Mouse (Mus musculus) ovary, postnatal 10 days (tissue): ENCODE measurements at regions not wholly inside any gene's neighbourhood (a gene's known extent, or its start where the extent isn't known, plus 50 kb on each side); places are given as distances from the start of the nearest gene placed in this dataset.

ENCODE experiments used
- DNase-seq: peaks from one replicate; pipeline ENCODE4 v3.0.0; 2022; ENCODE audit warnings: low spot score

DNA sequence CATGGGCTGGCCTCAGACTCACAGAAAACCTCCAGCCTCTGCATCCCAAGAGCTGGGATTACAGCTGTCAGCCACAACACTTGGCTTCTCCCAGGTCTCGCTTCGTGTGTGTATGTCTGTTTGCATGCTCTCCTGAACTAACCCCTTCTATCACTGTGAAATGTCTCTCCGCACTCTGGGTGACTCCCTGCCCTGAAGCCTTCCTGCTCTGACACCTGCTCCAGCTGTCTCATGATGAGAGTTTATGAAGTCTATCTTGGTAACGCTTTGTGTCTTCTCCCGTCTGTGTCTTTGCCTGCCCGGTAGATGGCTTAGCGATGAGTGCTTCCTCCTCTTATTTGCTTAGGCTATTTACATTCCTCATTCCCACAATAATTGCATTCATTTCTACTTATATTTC is 133.0 kb downstream of the Ndufa10 start:
- DNase-seq = no peak

GRCm38 (mm10) chr1:92338589-92338988 is 135.1 kb downstream of the Ndufa10 start:
- DNase-seq = no peak

DNA sequence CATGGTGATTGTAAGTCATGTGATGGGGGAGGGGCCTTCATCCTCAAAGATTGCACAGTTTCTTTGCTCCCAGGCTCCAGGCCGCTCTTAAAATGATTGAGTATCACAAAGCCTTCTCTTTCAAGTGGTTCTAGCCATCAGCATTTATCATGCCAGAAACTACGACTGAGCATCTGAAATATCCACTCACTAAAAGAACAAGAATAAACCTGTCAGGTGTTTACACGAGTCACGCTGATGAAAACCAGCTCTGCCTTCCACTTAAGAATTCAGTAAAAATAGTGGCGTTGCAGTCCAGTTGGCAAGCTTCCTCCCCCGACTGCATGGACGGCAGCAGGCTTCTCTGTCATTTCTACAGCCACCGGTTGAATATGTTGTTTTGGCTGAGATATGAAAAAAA is 136.2 kb downstream of the Ndufa10 start:
- DNase-seq = no peak

- no peak for DNase-seq
These were observed 136.7 kb upstream of the Hdac4 start for GRCm38 (mm10) chr1:92332248-92332584.

DNA sequence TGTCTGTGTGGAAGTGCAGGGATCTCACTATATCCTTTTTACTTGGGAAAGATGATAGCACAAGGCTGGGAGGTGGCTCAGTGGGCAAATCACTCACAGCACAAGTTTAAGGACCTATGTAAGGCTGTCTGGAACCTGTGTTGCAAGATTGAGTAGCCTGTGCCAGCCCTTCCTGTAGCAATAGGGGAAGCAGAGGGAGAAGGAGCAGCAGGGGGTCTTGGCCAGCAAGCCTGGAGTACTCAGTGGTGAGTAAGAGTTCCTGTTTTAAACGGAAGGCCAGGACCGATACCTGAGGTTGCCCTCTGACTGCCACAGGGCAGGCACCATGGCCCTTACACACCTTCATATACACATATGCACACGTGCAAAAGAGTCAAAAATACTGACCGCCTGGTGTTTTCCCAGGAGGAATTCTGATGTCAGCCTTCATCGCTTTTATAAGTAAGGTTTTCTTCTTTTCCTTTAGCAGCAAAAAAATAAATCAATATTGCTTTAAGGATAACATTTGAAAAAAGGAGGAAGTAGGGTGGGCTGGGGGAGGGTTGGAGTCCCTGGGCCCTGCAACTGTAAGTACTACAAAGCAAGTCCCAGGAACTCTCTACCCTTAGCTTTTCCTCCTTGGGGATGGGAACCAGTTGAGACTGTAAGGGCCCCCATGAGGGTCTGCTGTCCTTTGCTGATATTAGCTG is 136.2 kb upstream of the Hdac4 start:
- no peak for DNase-seq

DNA sequence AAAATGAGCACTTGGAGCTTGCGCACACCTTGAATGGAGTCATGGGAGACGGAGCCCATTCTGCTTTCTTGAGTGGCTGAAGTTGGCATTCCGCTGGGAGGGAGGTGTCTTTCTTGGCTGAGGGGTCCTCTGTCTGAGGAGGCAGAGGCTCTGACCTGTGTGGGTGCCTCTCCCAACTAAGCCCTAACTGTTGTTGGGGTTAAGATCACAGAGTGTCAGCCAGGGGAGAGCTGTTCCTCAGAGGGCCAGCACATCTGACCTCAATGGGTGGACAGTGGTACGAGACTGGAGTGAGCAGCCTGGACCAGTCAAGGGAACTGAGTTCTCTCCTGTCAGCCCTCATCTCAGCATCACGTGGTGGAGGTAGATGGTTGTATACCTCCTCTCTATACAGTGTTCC is 134.7 kb upstream of the Hdac4 start:
- no peak for DNase-seq

DNA sequence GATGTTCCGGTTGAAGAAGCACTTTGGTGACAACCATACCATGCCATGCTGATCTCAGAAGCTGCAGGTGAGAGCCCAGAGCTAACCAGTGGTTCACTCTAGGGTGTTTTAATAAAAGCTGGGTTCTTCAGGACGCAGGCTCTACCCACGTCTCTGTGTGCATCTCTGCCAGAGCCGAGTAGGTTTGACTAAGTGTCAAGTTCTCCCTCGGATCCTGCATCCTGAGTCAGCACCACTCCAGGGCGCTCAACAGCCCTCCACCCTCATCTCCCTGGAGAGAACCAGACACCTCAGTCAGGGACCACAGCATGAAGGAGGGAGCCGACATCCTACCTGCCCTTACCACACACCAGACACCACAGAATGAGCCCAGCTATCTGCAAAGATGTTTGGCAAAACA is 134.0 kb upstream of the Hdac4 start:
- DNase-seq = no peak

DNA sequence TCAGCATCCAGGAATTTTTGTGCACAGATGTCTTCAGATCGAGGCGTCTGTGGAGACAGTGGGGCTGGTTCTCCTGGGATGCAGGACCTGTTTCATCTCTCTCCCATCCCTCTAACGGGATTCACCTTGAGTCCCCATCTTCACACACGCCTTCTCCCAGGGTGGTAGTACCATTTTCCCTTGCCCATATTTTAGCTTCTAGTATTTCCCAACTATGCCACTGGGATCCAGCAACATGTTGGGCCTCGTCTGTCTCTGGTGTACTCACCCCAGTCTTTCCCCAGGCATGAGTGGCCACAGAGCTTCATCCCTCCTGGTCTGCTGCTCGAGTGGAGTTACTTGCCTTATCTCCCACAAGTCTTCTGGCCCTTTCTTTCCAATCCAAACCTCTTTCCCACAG is 131.6 kb upstream of the Hdac4 start:
- no peak for DNase-seq

GRCm38 (mm10) chr1:92325281-92325680 is 129.8 kb upstream of the Hdac4 start:
- DNase-seq = no peak

- no peak for DNase-seq
These were observed 128.8 kb upstream of the Hdac4 start for GRCm38 (mm10) chr1:92324091-92324950.

GRCm38 (mm10) chr1:92317131-92317530 is 121.6 kb upstream of the Hdac4 start:
- DNase-seq = no peak

GRCm38 (mm10) chr1:92316191-92316723 is 120.8 kb upstream of the Hdac4 start:
- no peak for DNase-seq

DNA sequence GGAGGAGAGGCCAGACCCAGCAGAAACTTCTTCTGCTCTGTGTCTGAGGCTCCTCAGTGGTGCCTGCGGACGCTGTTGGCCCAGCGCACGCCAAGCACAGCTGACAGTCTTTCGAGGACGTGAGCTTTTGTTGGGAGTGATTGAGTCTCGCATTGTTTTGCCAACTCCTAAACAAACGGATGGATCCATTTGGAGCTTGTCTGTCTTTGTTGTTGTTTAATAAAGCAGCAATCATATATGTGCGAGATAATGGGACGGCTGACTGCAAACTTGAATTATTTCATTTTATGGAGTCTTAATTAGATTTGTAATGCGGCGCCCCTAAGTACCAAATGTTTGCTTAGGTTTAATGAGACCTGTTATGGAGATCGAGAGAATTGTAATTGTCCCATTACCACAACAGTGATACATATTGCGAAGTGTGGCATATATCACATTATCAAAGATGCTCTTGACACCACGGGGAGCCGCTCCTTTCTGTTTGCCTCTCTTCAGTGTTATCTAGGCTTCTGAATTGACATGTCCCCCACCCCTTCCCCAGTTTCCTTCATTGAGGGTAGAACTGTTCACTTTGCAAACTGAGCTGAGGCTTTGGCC is 117.6 kb upstream of the Hdac4 start:
- no peak for DNase-seq

DNA sequence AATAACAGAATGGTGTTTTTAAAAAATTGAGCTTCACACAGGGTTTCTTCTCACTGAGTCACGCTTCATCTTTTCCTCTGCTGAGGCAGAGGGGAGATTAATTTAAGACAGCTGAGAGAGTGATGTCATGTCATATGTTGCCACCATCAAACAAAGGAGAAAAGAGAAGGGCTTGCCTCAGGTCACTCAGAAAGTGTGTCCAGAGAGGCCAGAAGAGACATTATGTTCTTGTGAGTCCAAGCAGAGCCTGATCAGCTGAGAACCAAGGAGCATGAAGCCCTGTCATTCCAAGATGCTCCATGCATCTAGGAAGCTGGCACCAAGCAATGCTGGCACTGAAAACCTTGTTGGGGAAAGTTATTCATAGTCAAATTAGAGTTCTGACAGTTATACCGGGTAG is 114.4 kb upstream of the Hdac4 start:
- no peak for DNase-seq

DNA sequence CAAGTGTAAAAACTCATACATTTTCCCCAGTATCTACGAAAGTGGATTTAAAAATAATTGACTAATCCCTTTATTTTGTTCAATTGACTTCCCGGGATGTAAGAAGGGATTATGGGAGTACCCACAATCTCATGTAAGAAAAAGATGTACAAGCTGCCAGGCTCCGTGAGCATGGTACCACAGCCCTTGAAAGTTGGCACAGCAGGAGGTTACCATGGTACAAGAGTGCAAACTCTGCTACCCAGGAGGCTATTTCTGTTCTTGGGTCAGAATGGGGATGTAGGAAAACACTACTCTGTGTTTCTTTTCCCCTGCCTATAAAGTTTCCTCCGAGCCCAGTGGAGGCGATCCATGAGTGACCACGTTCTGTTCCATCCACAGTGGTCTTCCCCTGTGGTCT is 113.9 kb upstream of the Hdac4 start:
- DNase-seq = no peak

- DNase-seq = no peak
These were observed 113.0 kb upstream of the Hdac4 start for GRCm38 (mm10) chr1:92308537-92308936.

- DNase-seq = no peak
These were observed 110.5 kb upstream of the Hdac4 start for GRCm38 (mm10) chr1:92306042-92306441.

- DNase-seq = no peak
These were observed 103.5 kb upstream of the Hdac4 start for GRCm38 (mm10) chr1:92299041-92299440.

DNA sequence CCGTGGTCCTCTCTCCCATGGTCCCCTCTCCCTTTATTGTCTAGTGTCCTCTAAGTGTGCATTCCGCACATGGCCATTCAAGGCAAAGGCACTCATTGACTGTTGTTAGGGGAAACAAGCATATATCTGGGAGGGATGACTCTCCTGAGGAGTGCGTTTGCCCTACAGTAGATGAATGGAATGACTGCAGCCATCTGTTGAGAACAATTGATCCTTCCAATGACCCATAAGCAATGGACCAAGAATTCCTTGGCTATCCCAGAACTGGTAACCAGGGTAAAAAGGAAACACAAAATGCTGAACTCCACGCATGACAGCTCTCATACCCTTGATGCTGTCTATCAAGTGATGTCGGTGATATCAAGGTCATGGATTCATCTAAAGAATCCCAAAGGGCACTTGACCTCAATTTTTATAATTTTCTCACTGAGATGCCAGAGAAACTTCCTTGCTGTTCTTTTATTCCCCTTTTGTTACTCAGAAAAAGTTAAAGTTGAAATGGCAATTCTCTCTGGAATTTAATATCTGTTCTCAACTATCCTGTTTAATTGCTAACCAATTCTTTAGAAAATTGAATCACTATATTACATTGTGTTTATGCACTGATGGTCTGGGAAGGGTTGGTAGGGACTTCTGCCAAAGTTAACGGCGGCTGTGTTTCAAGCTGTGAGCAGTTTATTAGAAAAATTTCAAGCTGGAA is 97.3 kb upstream of the Hdac4 start:
- DNase-seq = no peak

- DNase-seq = no peak
These were observed 91.5 kb upstream of the Hdac4 start for GRCm38 (mm10) chr1:92286966-92287342.

DNA sequence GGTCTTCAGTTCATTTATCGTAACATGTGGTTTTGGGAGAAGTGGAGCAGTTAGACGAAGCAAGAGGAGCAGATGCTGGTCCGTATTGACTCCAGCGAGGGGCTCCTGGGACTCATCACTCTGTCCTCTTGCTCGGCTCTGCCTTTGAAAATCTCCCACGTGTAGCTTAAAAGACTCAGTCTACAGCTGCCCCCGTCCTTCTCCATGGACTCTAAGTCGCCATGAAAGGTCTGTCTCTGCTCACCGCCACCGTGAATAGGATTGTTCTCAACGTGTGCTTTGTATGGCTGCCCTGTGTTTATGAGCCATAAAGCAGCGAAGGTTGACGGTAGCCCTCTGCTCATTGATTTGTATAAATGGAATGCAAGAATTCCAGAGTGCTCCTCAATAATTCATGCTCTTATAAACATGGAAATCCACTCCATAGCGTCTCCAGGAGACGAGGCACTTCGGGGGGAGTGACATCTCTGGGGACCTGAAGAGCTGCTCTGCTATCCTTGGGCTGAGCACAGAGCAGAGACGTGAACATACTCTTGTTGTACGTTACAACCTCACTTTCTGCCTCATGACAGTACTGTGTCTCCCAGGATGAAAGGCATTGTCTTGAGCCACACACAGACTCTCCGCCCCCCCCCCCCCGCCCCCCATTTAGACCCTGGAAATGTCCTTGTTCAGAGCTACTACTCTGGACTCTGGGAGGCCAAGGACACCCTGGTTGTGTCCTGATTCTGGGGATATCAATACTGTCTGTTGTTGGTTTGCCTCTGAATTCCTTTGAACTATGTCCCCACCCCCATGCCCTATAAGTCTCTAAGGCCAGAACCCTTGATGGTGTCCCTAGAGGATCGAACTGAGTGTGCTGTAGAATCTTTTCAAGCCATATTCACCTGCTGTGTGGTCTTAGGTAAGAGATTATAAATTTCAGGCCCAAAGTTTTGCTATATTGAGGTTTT is 90.8 kb upstream of the Hdac4 start:
- no peak for DNase-seq
